Mouse (Mus musculus): Measurements from ENCODE around the gene Pum2. TPM values are rescaled to one million over a fixed set of nuclear protein-coding genes. Genes with fewer than 3 reads are reported as not detected.

Pum2 gene
- polyA plus RNA-seq, 1 experiment from 2014 or later = 22.6 TPM

GRCm38 (mm10) chr12:8759115-8759514, 85.2 kb downstream of the Pum2 start:
- WGBS = 46% methylated on average over 4 of the region's 4 CpGs
- Histone ChIP-seq H3K4me3 (ENCODE audit: low read depth, low read length) (no peak overlapping the region), H3K27ac (replicated peaks) (no peak overlapping the region), H3K9ac (ENCODE audit: low read length) (no peak overlapping the region), H3K9me3 (ENCODE audit: control insufficient read depth, low read length) (no peaks in the 10 kb centered on the region), H3K27me3 (ENCODE audit: control insufficient read depth, insufficient read depth, low read length) (no peaks in the 10 kb centered on the region), H3K36me3 (ENCODE audit: control insufficient read depth, insufficient read depth, low read length) (no peaks in the 10 kb centered on the region), H3K4me2 (replicated peaks; ENCODE audit: low read depth) (no peak overlapping the region), H3K4me1 (replicated peaks; ENCODE audit: control insufficient read depth, insufficient read depth) (no peaks in the 10 kb centered on the region)
- TF ChIP-seq EP300 (optimal IDR thresholded peaks at IDR 0.05) = no peak
- DNase-seq (ENCODE audit: low spot score) = peak; percentile 40
- ATAC-seq (ENCODE audit: low FRiP score, low TSS enrichment) = peak; percentile 53; the same call in 1 of the 2 replicates

GRCm38 (mm10) chr12:8759779-8760178, 85.8 kb downstream of the Pum2 start:
- no peak for ATAC-seq (ENCODE audit: low FRiP score, low TSS enrichment)

GRCm38 (mm10) chr12:8760561-8760960, 86.6 kb downstream of the Pum2 start:
- H3K4me1 ChIP-seq (replicated peaks; ENCODE audit: control insufficient read depth, insufficient read depth) = no peaks in the 10 kb centered on the region
- DNase-seq (ENCODE audit: low spot score) (no peak), ATAC-seq (ENCODE audit: low FRiP score, low TSS enrichment) (no peak)
- no peaks in the 10 kb centered on the region for H3K9me3 ChIP-seq (ENCODE audit: control insufficient read depth, low read length)
- no peaks in the 10 kb centered on the region for H3K27me3 ChIP-seq (ENCODE audit: control insufficient read depth, insufficient read depth, low read length)
- no peaks in the 10 kb centered on the region for H3K36me3 ChIP-seq (ENCODE audit: control insufficient read depth, insufficient read depth, low read length)
- no peak overlapping the region for H3K27ac ChIP-seq (replicated peaks)
- no peak overlapping the region for H3K4me3 ChIP-seq (ENCODE audit: low read depth, low read length)
- no peak overlapping the region for H3K4me2 ChIP-seq (replicated peaks; ENCODE audit: low read depth)
- no peak overlapping the region for H3K9ac ChIP-seq (ENCODE audit: low read length)
- TF ChIP-seq CTCF (IDR thresholded peaks at IDR 0.05; ENCODE audit: low read depth) (no peak), EP300 (optimal IDR thresholded peaks at IDR 0.05) (no peak)
- 63% methylated on average over 6 of the region's 6 CpGs for WGBS

More at GRCm38 (mm10) chr12:8759779-8760178, 85.8 kb downstream of the Pum2 start:
- Histone ChIP-seq H3K9me3 (ENCODE audit: control insufficient read depth, low read length) (no peaks in the 10 kb centered on the region), H3K9ac (ENCODE audit: low read length) (no peak overlapping the region), H3K27ac (replicated peaks) (no peak overlapping the region), H3K4me1 (replicated peaks; ENCODE audit: control insufficient read depth, insufficient read depth) (no peaks in the 10 kb centered on the region), H3K4me3 (ENCODE audit: low read depth, low read length) (no peak overlapping the region), H3K4me2 (replicated peaks; ENCODE audit: low read depth) (no peak overlapping the region), H3K36me3 (ENCODE audit: control insufficient read depth, insufficient read depth, low read length) (no peaks in the 10 kb centered on the region), H3K27me3 (ENCODE audit: control insufficient read depth, insufficient read depth, low read length) (no peaks in the 10 kb centered on the region)
- TF ChIP-seq CTCF (IDR thresholded peaks at IDR 0.05; ENCODE audit: low read depth) (no peak), EP300 (optimal IDR thresholded peaks at IDR 0.05) (no peak)
- DNase-seq (ENCODE audit: low spot score) = no peak
- 87% methylated on average over 6 of the region's 6 CpGs for WGBS

GRCm38 (mm10) chr12:8761058-8761457, 87.1 kb downstream of the Pum2 start:
- Histone ChIP-seq H3K9me3 (ENCODE audit: control insufficient read depth, low read length) (no peaks in the 10 kb centered on the region), H3K27me3 (ENCODE audit: control insufficient read depth, insufficient read depth, low read length) (no peaks in the 10 kb centered on the region), H3K9ac (ENCODE audit: low read length) (no peak overlapping the region), H3K27ac (replicated peaks) (no peak overlapping the region), H3K36me3 (ENCODE audit: control insufficient read depth, insufficient read depth, low read length) (no peaks in the 10 kb centered on the region), H3K4me2 (replicated peaks; ENCODE audit: low read depth) (no peak overlapping the region), H3K4me3 (ENCODE audit: low read depth, low read length) (no peak overlapping the region), H3K4me1 (replicated peaks; ENCODE audit: control insufficient read depth, insufficient read depth) (no peaks in the 10 kb centered on the region)
- WGBS = 64% methylated on average over 7 of the region's 7 CpGs
- TF ChIP-seq EP300 (optimal IDR thresholded peaks at IDR 0.05) = no peak
- TF ChIP-seq CTCF (IDR thresholded peaks at IDR 0.05; ENCODE audit: low read depth) = no peak
- peak; percentile 48 for ATAC-seq (ENCODE audit: low FRiP score, low TSS enrichment)
- DNase-seq (ENCODE audit: low spot score) = no peak

- no peak for ATAC-seq (ENCODE audit: low FRiP score, low TSS enrichment)
- no peaks in the 10 kb centered on the region for H3K27me3 ChIP-seq (ENCODE audit: control insufficient read depth, insufficient read depth, low read length)
- H3K4me3 ChIP-seq (ENCODE audit: low read depth, low read length) = no peak overlapping the region
- H3K9ac ChIP-seq (ENCODE audit: low read length) = no peak overlapping the region
- H3K27ac ChIP-seq (replicated peaks) = no peak overlapping the region
- 60% methylated on average over 2 of the region's 2 CpGs for WGBS
- no peaks in the 10 kb centered on the region for H3K4me1 ChIP-seq (replicated peaks; ENCODE audit: control insufficient read depth, insufficient read depth)
- peak; percentile 41 for DNase-seq (ENCODE audit: low spot score)
- H3K36me3 ChIP-seq (ENCODE audit: control insufficient read depth, insufficient read depth, low read length) = no peaks in the 10 kb centered on the region
- TF ChIP-seq EP300 (optimal IDR thresholded peaks at IDR 0.05) (no peak), CTCF (IDR thresholded peaks at IDR 0.05; ENCODE audit: low read depth) (peak; percentile 73)
- H3K9me3 ChIP-seq (ENCODE audit: control insufficient read depth, low read length) = no peaks in the 10 kb centered on the region
- no peak overlapping the region for H3K4me2 ChIP-seq (replicated peaks; ENCODE audit: low read depth)
Observed at GRCm38 (mm10) chr12:8762667-8763066, 88.7 kb downstream of the Pum2 start.

- no peaks in the 10 kb centered on the region for H3K4me1 ChIP-seq (replicated peaks; ENCODE audit: control insufficient read depth, insufficient read depth)
- no peaks in the 10 kb centered on the region for H3K27me3 ChIP-seq (ENCODE audit: control insufficient read depth, insufficient read depth, low read length)
- 65% methylated on average over 15 of the region's 15 CpGs for WGBS
- H3K36me3 ChIP-seq (ENCODE audit: control insufficient read depth, insufficient read depth, low read length) = no peaks in the 10 kb centered on the region
- H3K4me3 ChIP-seq (ENCODE audit: low read depth, low read length) = no peak overlapping the region
- H3K9me3 ChIP-seq (ENCODE audit: control insufficient read depth, low read length) = no peaks in the 10 kb centered on the region
- TF ChIP-seq CTCF (IDR thresholded peaks at IDR 0.05; ENCODE audit: low read depth) (peak; percentile 28), EP300 (optimal IDR thresholded peaks at IDR 0.05) (no peak)
- no peak overlapping the region for H3K4me2 ChIP-seq (replicated peaks; ENCODE audit: low read depth)
- ATAC-seq (ENCODE audit: low FRiP score, low TSS enrichment) (no peak), DNase-seq (ENCODE audit: low spot score) (peak; percentile 17)
- no peak overlapping the region for H3K9ac ChIP-seq (ENCODE audit: low read length)
- no peak overlapping the region for H3K27ac ChIP-seq (replicated peaks)
Observed at GRCm38 (mm10) chr12:8764221-8764930, 90.4 kb downstream of the Pum2 start.
